Mouse (Mus musculus): ENCODE data around the gene Spata17. TPM values are rescaled to one million over a fixed set of nuclear protein-coding genes. Genes with fewer than 3 reads are reported as not detected.

Spata17 gene
- polyA plus RNA-seq, 1 experiment, result not detected

DNA sequence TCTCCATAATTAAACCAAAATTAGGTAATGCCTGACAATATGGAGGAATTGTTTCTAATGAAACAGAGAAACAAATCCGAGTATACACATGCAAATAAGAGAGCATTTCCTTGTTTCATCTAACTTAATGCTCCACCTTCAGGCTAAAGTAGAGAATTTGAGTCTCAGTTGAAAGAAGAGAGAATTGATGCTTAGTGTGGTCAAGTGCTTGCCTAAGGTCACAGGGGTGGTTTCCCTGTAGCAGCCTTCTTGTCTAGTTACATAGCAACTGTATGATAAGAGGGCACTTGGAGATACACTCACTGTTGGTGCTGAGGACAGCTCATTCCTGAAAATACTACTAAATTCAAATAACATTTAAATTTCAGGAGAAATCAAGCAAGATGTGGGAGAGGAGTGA, 36.7 kb downstream of the Spata17 start:
- TF ChIP-seq CTCF (IDR thresholded peaks at IDR 0.05; ENCODE audit: low read depth, low read length) (no peak), POLR2A (IDR thresholded peaks at IDR 0.05; ENCODE audit: borderline replicate concordance, low read depth, low read length) (no peak)
- no peak overlapping the region for H3K27ac ChIP-seq (ENCODE audit: insufficient read depth, low read depth, low read length)

GRCm38 (mm10) chr1:187175991-187176390, 39.3 kb downstream of the Spata17 start:
- TF ChIP-seq CTCF (IDR thresholded peaks at IDR 0.05; ENCODE audit: low read depth, low read length), result no peak
- no peak for TF ChIP-seq POLR2A (IDR thresholded peaks at IDR 0.05; ENCODE audit: borderline replicate concordance, low read depth, low read length)
- H3K4me3 ChIP-seq (ENCODE audit: insufficient read depth, low read length), result no peak overlapping the region
- H3K4me1 ChIP-seq (ENCODE audit: control insufficient read depth, insufficient read depth, low read length), result no peaks in the 10 kb centered on the region
- no peak overlapping the region for H3K27ac ChIP-seq (ENCODE audit: insufficient read depth, low read depth, low read length)

More for the DNA sequence above, 36.7 kb downstream of the Spata17 start:
- Histone ChIP-seq H3K4me3 (ENCODE audit: insufficient read depth, low read length) (no peak overlapping the region), H3K4me1 (ENCODE audit: control insufficient read depth, insufficient read depth, low read length) (no peaks in the 10 kb centered on the region)

DNA sequence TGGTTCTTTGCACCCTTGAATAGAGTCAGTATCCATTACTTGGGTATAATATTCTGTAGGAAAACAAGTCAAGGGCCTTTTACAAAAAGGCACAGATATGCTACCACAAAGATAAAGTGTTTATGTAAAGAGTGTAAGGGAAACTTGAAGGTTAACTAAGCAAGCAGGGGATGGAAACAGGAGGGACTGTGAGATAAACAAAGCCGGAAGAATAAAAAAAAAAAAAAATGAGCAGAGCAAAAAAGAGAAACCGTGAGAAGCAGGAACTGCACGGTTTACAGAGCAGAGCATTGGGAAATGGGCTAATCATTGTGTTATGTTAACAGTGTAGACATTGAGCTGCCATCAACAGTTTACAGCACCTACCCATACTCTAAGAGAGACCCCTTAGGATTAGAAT, 44.9 kb downstream of the Spata17 start:
- no peaks in the 10 kb centered on the region for H3K4me1 ChIP-seq (ENCODE audit: control insufficient read depth, insufficient read depth, low read length)
- H3K4me3 ChIP-seq (ENCODE audit: insufficient read depth, low read length), result no peak overlapping the region
- no peak for TF ChIP-seq POLR2A (IDR thresholded peaks at IDR 0.05; ENCODE audit: borderline replicate concordance, low read depth, low read length)
- TF ChIP-seq CTCF (IDR thresholded peaks at IDR 0.05; ENCODE audit: low read depth, low read length), result no peak
- H3K27ac ChIP-seq (ENCODE audit: insufficient read depth, low read depth, low read length), result no peak overlapping the region

- TF ChIP-seq POLR2A (IDR thresholded peaks at IDR 0.05; ENCODE audit: borderline replicate concordance, low read depth, low read length) (no peak), CTCF (IDR thresholded peaks at IDR 0.05; ENCODE audit: low read depth, low read length) (no peak)
- Histone ChIP-seq H3K4me3 (ENCODE audit: insufficient read depth, low read length) (no peak overlapping the region), H3K27ac (ENCODE audit: insufficient read depth, low read depth, low read length) (no peak overlapping the region), H3K4me1 (ENCODE audit: control insufficient read depth, insufficient read depth, low read length) (no peaks in the 10 kb centered on the region)
Observed at GRCm38 (mm10) chr1:187169646-187170045, 45.6 kb downstream of the Spata17 start.

GRCm38 (mm10) chr1:187163571-187163970, 51.7 kb downstream of the Spata17 start:
- no peak for TF ChIP-seq POLR2A (IDR thresholded peaks at IDR 0.05; ENCODE audit: borderline replicate concordance, low read depth, low read length)
- no peak for TF ChIP-seq CTCF (IDR thresholded peaks at IDR 0.05; ENCODE audit: low read depth, low read length)
- H3K4me3 ChIP-seq (ENCODE audit: insufficient read depth, low read length), result no peak overlapping the region
- H3K27ac ChIP-seq (ENCODE audit: insufficient read depth, low read depth, low read length), result no peak overlapping the region
- H3K4me1 ChIP-seq (ENCODE audit: control insufficient read depth, insufficient read depth, low read length), result peaks cover 4% of the 10 kb centered on the region

GRCm38 (mm10) chr1:187155658-187156057, 59.6 kb downstream of the Spata17 start:
- Histone ChIP-seq H3K27ac (ENCODE audit: insufficient read depth, low read depth, low read length) (no peak overlapping the region), H3K4me3 (ENCODE audit: insufficient read depth, low read length) (no peak overlapping the region), H3K4me1 (ENCODE audit: control insufficient read depth, insufficient read depth, low read length) (peaks cover 4% of the 10 kb centered on the region)
- no peak for TF ChIP-seq CTCF (IDR thresholded peaks at IDR 0.05; ENCODE audit: low read depth, low read length)
- no peak for TF ChIP-seq POLR2A (IDR thresholded peaks at IDR 0.05; ENCODE audit: borderline replicate concordance, low read depth, low read length)

DNA sequence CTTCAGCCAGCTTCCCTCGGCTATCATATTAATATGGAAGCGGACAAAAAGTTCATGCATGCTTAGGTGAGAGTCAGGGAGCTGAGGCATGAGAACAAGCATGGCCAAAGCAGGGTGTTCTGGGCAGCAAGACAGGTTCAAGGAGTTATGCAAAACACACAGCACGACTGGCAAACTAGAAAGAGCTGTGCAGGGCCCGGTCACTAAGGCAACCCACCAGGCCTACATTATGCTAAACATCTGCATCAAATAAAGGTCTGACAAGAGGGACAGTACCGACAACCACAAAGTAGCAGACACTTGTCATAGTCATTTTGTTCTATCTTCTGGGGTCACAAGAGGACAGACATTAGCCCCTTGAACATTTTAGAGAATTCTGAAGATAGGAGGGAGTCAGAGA, 61.6 kb downstream of the Spata17 start:
- no peak overlapping the region for H3K27ac ChIP-seq (ENCODE audit: insufficient read depth, low read depth, low read length)
- no peak overlapping the region for H3K4me3 ChIP-seq (ENCODE audit: insufficient read depth, low read length)
- TF ChIP-seq CTCF (IDR thresholded peaks at IDR 0.05; ENCODE audit: low read depth, low read length), result no peak
- peaks cover under 1% of the 10 kb centered on the region for H3K4me1 ChIP-seq (ENCODE audit: control insufficient read depth, insufficient read depth, low read length)

GRCm38 (mm10) chr1:187152571-187152970, 62.7 kb downstream of the Spata17 start:
- TF ChIP-seq CTCF (IDR thresholded peaks at IDR 0.05; ENCODE audit: low read depth, low read length) (no peak), POLR2A (IDR thresholded peaks at IDR 0.05; ENCODE audit: borderline replicate concordance, low read depth, low read length) (no peak)
- H3K4me1 ChIP-seq (ENCODE audit: control insufficient read depth, insufficient read depth, low read length), result no peaks in the 10 kb centered on the region
- no peak overlapping the region for H3K27ac ChIP-seq (ENCODE audit: insufficient read depth, low read depth, low read length)
- H3K4me3 ChIP-seq (ENCODE audit: insufficient read depth, low read length), result no peak overlapping the region

- H3K4me3 ChIP-seq (ENCODE audit: insufficient read depth, low read length), result no peak overlapping the region
- no peaks in the 10 kb centered on the region for H3K4me1 ChIP-seq (ENCODE audit: control insufficient read depth, insufficient read depth, low read length)
- TF ChIP-seq POLR2A (IDR thresholded peaks at IDR 0.05; ENCODE audit: borderline replicate concordance, low read depth, low read length), result no peak
- no peak for TF ChIP-seq CTCF (IDR thresholded peaks at IDR 0.05; ENCODE audit: low read depth, low read length)
- no peak overlapping the region for H3K27ac ChIP-seq (ENCODE audit: insufficient read depth, low read depth, low read length)
Observed at GRCm38 (mm10) chr1:187142984-187143383, 72.3 kb downstream of the Spata17 start.

- H3K4me3 ChIP-seq (ENCODE audit: insufficient read depth, low read length), result no peak overlapping the region
- H3K4me1 ChIP-seq (ENCODE audit: control insufficient read depth, insufficient read depth, low read length), result no peaks in the 10 kb centered on the region
- TF ChIP-seq POLR2A (IDR thresholded peaks at IDR 0.05; ENCODE audit: borderline replicate concordance, low read depth, low read length) (no peak), CTCF (IDR thresholded peaks at IDR 0.05; ENCODE audit: low read depth, low read length) (no peak)
- H3K27ac ChIP-seq (ENCODE audit: insufficient read depth, low read depth, low read length), result no peak overlapping the region
Observed at GRCm38 (mm10) chr1:187137426-187137825, 77.8 kb downstream of the Spata17 start.

GRCm38 (mm10) chr1:187135887-187136286, 79.4 kb downstream of the Spata17 start:
- Histone ChIP-seq H3K27ac (ENCODE audit: insufficient read depth, low read depth, low read length) (no peak overlapping the region), H3K4me1 (ENCODE audit: control insufficient read depth, insufficient read depth, low read length) (no peaks in the 10 kb centered on the region), H3K4me3 (ENCODE audit: insufficient read depth, low read length) (no peak overlapping the region)
- TF ChIP-seq POLR2A (IDR thresholded peaks at IDR 0.05; ENCODE audit: borderline replicate concordance, low read depth, low read length), result no peak

Data from bone marrow macrophage, adult 2 months (primary cell).